Mouse (Mus musculus): ENCODE results near the gene Gpkow.
"Not testable (repeated sequence)": the region's sequence is repeated elsewhere in the genome, so short reads cannot be mapped to it uniquely, and the experiment has no call there.

Gpkow gene

GRCm38 (mm10) chrX:7750432-7751116, 53.6 kb downstream of the Gpkow start, which contains the start of gene Ccdc120:
Gene Ccdc120 (minus strand): TSS chrX:7750905.
- DNase-seq, result peak; percentile 75

GRCm38 (mm10) chrX:7753627-7754026, 56.7 kb downstream of the Gpkow start:
- not testable (repeated sequence) for DNase-seq

Data from right cerebral cortex, postnatal 25 days (tissue).